Mouse (Mus musculus) fat pad, adult 2 months (tissue): ENCODE data around the gene Zfp36.

ENCODE experiments used
- DNase-seq: peaks from one replicate; pipeline ENCODE4 v3.0.0-alpha.2; 2011; ENCODE audit warnings: low read depth, low spot score; ENCODE audit errors: extremely low read depth

Zfp36 gene

GRCm38 (mm10) chr7:28385196-28385595, 5.1 kb upstream of the Zfp36 start:
- DNase-seq = no peak

GRCm38 (mm10) chr7:28384162-28384561, 4.1 kb upstream of the Zfp36 start:
- DNase-seq = no peak

GRCm38 (mm10) chr7:28383606-28384005, 3.6 kb upstream of the Zfp36 start:
- no peak for DNase-seq

- DNase-seq = no peak
Observed at GRCm38 (mm10) chr7:28382981-28383396, 2.9 kb upstream of the Zfp36 start.

GRCm38 (mm10) chr7:28382347-28382951, 2.4 kb upstream of the Zfp36 start:
- no peak for DNase-seq

GRCm38 (mm10) chr7:28381938-28382337, 1.9 kb upstream of the Zfp36 start:
- DNase-seq = no peak

GRCm38 (mm10) chr7:28381017-28381790, 1.2 kb upstream of the Zfp36 start:
- DNase-seq = no peak

GRCm38 (mm10) chr7:28378769-28379651, 1.0 kb downstream of the Zfp36 start:
- DNase-seq = no peak

GRCm38 (mm10) chr7:28378066-28378690, 1.9 kb downstream of the Zfp36 start:
- no peak for DNase-seq

GRCm38 (mm10) chr7:28377190-28378065, 2.6 kb downstream of the Zfp36 start:
- no peak for DNase-seq

GRCm38 (mm10) chr7:28376011-28376771, 3.9 kb downstream of the Zfp36 start:
- no peak for DNase-seq

GRCm38 (mm10) chr7:28375176-28375921, 4.7 kb downstream of the Zfp36 start:
- DNase-seq = no peak

GRCm38 (mm10) chr7:28374647-28375046, 5.4 kb downstream of the Zfp36 start:
- no peak for DNase-seq

GRCm38 (mm10) chr7:28373891-28374495, 6.1 kb downstream of the Zfp36 start:
- DNase-seq = no peak

GRCm38 (mm10) chr7:28373131-28373581, 6.9 kb downstream of the Zfp36 start:
- DNase-seq = no peak

GRCm38 (mm10) chr7:28372251-28373108, 7.6 kb downstream of the Zfp36 start, which contains the start of gene Plekhg2:
Plekhg2 (minus strand) TSS chr7:28372599.
- peak; percentile 97 for DNase-seq

- DNase-seq = no peak
Observed at GRCm38 (mm10) chr7:28371514-28371989, 8.5 kb downstream of the Zfp36 start.
